Mouse (Mus musculus) CD4-positive, CD25-positive, alpha-beta regulatory T cell (primary cell): ENCODE data around the gene Per1. TPM values are rescaled to one million over a fixed set of nuclear protein-coding genes. Genes with fewer than 3 reads are reported as not detected.

Source experiments
- polyA plus RNA-seq: library from polyadenylated mRNA; unstranded; fragments of 100-300 nt; shearing (Covaris generic); gene quantifications from one replicate; pipeline ENCODE4 v1.2.1, GENCODE M21; 2017

The Per1 gene
- polyA plus RNA-seq, result 8.9 TPM

DNA sequence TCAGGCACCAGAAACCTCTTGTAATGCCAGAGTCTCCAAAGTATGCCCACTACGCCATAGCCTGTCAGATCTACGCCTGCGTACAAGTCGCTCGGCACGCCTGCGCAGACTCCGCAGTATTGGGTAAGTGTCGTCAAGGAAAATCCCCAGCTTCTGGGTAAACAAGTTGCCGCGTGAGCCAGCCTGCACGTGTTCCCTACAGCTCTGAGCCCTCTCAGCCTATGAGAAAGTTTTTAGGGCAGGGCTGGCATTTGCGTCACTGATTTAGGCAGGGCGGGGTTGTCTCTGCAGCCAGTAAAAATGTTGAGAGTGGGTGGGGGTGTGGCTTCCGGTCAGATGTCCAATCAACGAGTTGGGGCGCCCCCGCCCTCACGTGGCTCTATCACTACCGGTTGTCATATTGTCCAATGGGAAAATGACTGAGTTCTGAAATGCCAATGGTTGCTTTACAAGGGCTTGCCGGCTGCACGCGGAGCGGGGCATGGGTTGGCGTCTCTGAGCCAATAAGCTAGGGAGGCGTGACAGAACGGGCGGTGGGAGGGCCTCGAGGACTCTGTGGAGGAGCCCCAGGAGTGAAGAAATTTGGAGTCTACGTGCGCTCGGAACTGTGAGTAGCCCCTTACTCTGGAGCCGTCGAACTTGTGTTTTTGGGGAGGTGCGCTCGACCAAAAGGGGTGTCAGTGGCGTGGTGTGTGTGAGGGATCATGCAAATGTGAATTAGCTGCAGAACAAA, at the start of gene Per1:
Per1 (plus strand) TSS at position 521 of the 733 bp plus-strand sequence.

GRCm38 (mm10) chr11:69045531-69046394, 49.3 kb upstream of the Per1 start, which contains the start of gene Aurkb:
Aurkb (plus strand) TSS chr11:69045647.

GRCm38 (mm10) chr11:69059357-69059974, 35.6 kb upstream of the Per1 start, which contains the start of gene Borcs6:
Borcs6 (plus strand) TSS chr11:69059717.

GRCm38 (mm10) chr11:69070590-69071222, 24.3 kb upstream of the Per1 start, which contains the start of gene Tmem107:
Tmem107 (plus strand) TSS chr11:69070806.

DNA sequence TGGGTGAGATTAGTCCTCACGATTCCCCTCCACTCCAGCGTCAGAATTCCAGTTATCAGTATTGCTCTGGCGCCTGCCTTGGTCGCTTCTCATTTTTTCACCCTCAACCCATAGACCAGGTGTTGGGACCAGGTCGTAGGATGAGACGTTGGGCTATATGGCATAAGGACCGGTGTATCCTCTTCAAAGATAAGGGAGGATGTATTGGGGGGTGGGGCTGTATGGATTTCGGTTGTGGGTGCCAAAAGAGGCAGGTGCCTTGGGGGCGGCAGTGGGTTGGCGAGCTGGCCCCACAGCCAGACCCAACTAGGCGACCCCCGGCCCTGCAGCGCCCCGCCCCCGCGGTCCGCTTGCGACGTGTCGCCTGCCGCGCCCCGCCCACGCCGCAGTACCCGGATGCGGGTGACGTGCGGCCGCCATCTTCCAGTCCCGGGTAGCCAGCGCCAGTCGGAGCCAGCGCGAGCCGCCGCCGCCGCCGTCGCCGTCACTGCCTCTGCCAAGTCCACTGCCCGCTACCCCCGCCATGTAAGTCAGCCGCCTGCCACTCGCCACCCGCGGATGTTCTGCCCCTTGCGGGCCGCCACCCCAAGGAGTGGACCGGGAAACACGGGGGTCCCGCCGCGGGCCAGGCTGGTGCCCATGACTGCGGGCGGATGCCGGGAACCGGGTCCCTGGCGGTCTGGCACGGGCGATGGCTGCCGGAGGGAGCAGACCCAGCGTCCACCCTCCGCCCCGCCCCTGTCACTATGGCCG, 6.7 kb upstream of the Per1 start, which contains the start of gene Vamp2:
Vamp2 (plus strand) TSS at position 388 of the 753 bp plus-strand sequence.

DNA sequence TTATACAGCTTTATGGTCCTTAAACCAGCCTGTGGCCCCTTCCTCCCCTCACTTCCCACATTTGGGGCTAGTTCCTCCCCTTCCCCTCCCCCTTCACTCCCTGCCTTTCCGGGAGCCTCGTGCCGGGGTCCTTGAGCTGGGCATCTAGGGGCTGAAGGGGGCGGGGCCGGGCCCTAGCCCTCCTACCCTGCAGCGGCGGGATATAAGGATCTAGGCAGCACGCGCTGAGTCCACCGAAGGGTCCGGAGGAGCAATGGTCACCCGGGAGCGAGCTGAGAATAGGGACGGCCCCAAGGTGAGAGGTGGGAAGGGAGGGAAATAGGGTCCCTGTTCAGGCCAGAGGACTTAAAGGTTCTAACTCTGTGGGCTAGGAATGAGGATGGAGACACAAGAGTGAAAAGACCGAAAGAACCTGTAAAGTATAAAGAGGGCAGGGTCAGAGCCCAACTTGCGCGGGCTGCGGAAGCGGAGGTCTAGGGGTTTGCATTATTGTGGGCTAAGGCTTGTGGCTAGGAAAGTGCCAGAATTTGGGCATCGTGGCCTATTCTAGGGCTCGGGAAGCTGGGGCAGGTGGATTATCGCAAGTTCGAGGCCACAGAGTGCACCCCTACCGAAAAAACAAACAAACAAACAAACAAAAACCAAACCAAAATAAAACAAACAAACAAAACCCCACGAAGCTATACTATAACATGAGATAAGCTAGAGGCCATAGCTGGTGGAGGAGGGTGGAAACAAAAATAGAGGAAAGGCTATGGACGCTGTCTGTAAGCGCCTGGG, 25.4 kb downstream of the Per1 start, which contains the start of gene Hes7:
Hes7 (plus strand) TSS at position 184 of the 780 bp plus-strand sequence.

DNA sequence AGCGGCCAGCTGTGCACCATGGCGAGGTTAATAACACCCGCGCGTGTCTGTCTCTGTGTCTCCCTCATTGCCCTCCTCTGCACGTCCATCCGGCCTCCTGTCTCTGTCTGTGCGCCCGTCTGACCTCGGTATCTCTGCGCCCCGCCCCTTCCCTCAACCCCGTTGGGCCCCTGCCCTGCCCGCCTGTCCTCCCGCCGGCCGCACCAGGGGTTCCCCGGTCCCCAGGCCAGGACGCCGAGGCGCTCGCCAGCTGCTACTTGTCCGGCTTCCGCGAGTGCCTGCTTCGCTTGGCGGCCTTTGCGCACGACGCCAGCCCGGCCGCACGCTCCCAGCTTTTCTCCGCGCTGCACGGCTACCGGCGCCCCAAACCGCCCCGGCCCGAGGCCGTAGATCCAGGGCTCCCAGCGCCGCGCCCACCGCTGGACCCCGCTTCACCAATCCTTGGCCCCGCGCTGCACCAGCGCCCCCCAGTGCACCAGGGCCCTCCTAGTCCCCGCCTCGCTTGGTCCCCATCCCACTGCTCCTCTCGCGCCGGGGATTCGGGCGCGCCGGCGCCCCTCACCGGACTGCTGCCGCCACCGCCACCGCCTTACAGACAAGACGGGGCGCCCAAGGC, 27.4 kb downstream of the Per1 start, which contains the start of gene 9130213A22Rik:
9130213A22Rik (minus strand) TSS at position 254 of the 616 bp plus-strand sequence.

DNA sequence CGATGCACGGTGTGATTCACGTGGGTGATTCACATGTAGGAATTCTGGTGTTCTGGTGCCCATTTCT, 30.7 kb downstream of the Per1 start, which contains the start of gene Aloxe3:
Aloxe3 (plus strand) TSS at position 45 of the 67 bp plus-strand sequence.

DNA sequence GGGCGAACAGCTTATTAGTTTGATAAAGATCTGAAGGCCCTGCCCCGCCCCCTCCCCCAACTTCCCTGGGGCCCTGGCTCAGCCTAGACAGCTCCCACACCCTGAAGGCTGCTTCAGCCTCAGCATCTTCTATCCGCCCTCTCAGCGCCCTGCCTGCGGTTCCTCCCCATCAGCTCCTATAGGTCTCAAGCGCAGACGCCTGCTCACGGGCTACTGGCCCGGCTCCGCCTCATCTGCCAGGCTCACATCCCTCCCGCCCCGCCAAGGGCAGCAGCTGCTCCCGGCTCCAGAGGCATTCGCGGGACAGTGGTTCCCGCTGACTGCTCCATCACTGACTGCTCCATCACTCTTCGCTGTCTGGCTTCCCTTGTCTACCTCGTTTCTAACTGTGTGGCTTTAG, 61.8 kb downstream of the Per1 start, which contains the start of gene Alox12b:
Alox12b (plus strand) TSS at position 190 of the 400 bp plus-strand sequence.

Other genes starting within 250 kb of the Per1 start
- 61.1 TPM for gene Ndel1, start 223.4 kb upstream of the Per1 start, polyA plus RNA-seq
- not detected for gene Rnf222, start 206.7 kb upstream of the Per1 start, polyA plus RNA-seq
- gene Rpl26, start 193.6 kb upstream of the Per1 start, polyA plus RNA-seq, result 809 TPM
- not detected for gene Odf4, start 168.1 kb upstream of the Per1 start, polyA plus RNA-seq
- 0.17 TPM for gene Arhgef15, start 137.7 kb upstream of the Per1 start, polyA plus RNA-seq
- gene Slc25a35, start 127.1 kb upstream of the Per1 start, polyA plus RNA-seq, result 9.9 TPM
- 37.1 TPM for gene Rangrf, start 120.0 kb upstream of the Per1 start, polyA plus RNA-seq
- 3.8 TPM for gene Pfas, start 86.8 kb upstream of the Per1 start, polyA plus RNA-seq
- gene Ctc1, start 79.3 kb upstream of the Per1 start, polyA plus RNA-seq, result 23.1 TPM
- 4.2 TPM for gene Aurkb, start 49.6 kb upstream of the Per1 start, polyA plus RNA-seq
- gene Borcs6, start 35.5 kb upstream of the Per1 start, polyA plus RNA-seq, result 7.2 TPM
- 1.7 TPM for gene Tmem107, start 24.4 kb upstream of the Per1 start, polyA plus RNA-seq
- gene Vamp2, start 6.7 kb upstream of the Per1 start, polyA plus RNA-seq, result 139 TPM
- gene Hes7, start 25.2 kb downstream of the Per1 start, polyA plus RNA-seq, result not detected
- not detected for gene 9130213A22Rik, start 27.4 kb downstream of the Per1 start, polyA plus RNA-seq
- gene Aloxe3, start 30.7 kb downstream of the Per1 start, polyA plus RNA-seq, result 0.08 TPM
- gene Alox12b, start 61.8 kb downstream of the Per1 start, polyA plus RNA-seq, result not detected
- gene Alox8, start 102.6 kb downstream of the Per1 start, polyA plus RNA-seq, result 3.2 TPM
- gene Gucy2e, start 141.8 kb downstream of the Per1 start, polyA plus RNA-seq, result 0.19 TPM
- 8.7 TPM for gene Cntrob, start 228.6 kb downstream of the Per1 start, polyA plus RNA-seq
- 96.9 TPM for gene Trappc1, start 228.8 kb downstream of the Per1 start, polyA plus RNA-seq
- gene Kcnab3, start 231.0 kb downstream of the Per1 start, polyA plus RNA-seq, result 1.4 TPM
- gene Rnf227, start 245.2 kb downstream of the Per1 start, polyA plus RNA-seq, result 2.4 TPM